Mouse (Mus musculus): ENCODE results near the gene Slc22a21. TPM values are rescaled to one million over a fixed set of nuclear protein-coding genes. Genes with fewer than 3 reads are reported as not detected.
"Not testable (repeated sequence)": the region's sequence is repeated elsewhere in the genome, so short reads cannot be mapped to it uniquely, and the experiment has no call there.

Gene Slc22a21
- polyA plus RNA-seq, 1 experiment: 7.1 TPM

DNA sequence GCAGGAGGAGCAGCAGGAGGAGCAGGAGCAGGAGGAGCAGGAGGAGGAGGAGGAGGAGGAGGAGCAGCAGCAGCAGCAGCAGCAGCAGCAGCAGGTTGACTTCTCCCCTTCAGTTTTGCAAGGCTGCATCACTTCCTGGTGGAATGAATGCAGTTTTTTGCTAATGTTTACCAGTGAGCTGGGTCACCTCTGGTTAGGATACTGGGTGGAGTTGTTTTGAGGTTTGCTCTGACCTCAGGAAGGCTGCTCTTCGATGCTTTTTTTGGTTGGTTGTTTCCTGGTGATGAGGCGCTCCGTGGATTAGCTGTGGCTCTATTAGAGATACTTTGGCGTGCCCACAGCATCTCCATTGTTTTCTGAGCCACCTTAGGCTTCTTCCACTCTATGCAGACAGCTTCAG lies 37.5 kb upstream of the Slc22a21 start:
- Histone ChIP-seq H3K4me3 (ENCODE audit: insufficient read depth, low read length) (no peak overlapping the region), H3K4me1 (ENCODE audit: control insufficient read depth, insufficient read depth, low read length) (peaks cover 5% of the 10 kb centered on the region; the same call in 1 of the 2 replicates), H3K27ac (ENCODE audit: insufficient read depth, low read length) (no peak overlapping the region)
- no peak for TF ChIP-seq CTCF (IDR thresholded peaks at IDR 0.05; ENCODE audit: borderline replicate concordance, insufficient read depth, low read length)
- TF ChIP-seq POLR2A (IDR thresholded peaks at IDR 0.05; ENCODE audit: low read depth, low read length): no peak

DNA sequence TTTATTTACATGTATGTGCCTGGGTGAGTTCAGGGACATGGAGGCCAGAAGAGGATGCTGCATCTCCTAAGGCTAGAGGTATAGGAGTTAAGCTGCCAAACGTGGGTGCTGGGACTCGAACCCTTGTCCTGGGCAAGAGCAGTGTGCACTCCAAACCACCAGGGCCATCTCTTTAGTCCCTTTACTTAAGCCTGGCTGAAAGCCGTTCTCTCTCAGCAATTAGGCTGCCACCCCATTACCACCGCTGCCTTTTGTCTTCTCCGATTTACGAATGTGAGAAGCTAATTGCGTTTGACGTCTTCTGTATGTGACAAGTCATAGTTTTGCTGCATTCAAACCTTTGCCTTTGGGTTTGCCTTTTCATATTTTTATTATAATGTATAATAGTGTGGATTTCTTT lies 35.9 kb upstream of the Slc22a21 start:
- TF ChIP-seq CTCF (IDR thresholded peaks at IDR 0.05; ENCODE audit: borderline replicate concordance, insufficient read depth, low read length) (no peak), POLR2A (IDR thresholded peaks at IDR 0.05; ENCODE audit: low read depth, low read length) (no peak)
- Histone ChIP-seq H3K27ac (ENCODE audit: insufficient read depth, low read length) (no peak overlapping the region), H3K4me3 (ENCODE audit: insufficient read depth, low read length) (no peak overlapping the region), H3K4me1 (ENCODE audit: control insufficient read depth, insufficient read depth, low read length) (peaks cover 5% of the 10 kb centered on the region; the same call in 1 of the 2 replicates)

DNA sequence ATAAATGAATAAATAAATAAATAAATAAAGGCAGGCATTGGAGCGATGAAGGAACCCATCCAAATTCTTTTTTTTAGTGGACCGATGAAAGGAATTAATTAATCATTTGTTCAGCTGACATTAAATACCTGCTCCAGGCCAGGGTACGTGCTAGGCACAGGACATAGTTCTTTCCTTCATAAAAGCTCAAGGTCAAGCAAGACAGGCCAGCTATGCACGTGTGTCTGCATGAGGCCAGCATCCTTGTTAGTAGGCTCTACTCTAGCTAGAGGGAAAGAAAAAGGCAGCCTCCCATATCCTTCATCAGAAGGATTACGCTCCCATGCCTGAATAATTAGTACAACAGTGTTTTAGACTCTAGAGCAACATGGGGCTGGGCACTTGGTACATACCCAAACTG lies 32.8 kb upstream of the Slc22a21 start:
- H3K27ac ChIP-seq (ENCODE audit: insufficient read depth, low read length): no peak overlapping the region
- no peaks in the 10 kb centered on the region for H3K4me1 ChIP-seq (ENCODE audit: control insufficient read depth, insufficient read depth, low read length)
- no peak overlapping the region for H3K4me3 ChIP-seq (ENCODE audit: insufficient read depth, low read length)
- TF ChIP-seq POLR2A (IDR thresholded peaks at IDR 0.05; ENCODE audit: low read depth, low read length): no peak
- TF ChIP-seq CTCF (IDR thresholded peaks at IDR 0.05; ENCODE audit: borderline replicate concordance, insufficient read depth, low read length): no peak

DNA sequence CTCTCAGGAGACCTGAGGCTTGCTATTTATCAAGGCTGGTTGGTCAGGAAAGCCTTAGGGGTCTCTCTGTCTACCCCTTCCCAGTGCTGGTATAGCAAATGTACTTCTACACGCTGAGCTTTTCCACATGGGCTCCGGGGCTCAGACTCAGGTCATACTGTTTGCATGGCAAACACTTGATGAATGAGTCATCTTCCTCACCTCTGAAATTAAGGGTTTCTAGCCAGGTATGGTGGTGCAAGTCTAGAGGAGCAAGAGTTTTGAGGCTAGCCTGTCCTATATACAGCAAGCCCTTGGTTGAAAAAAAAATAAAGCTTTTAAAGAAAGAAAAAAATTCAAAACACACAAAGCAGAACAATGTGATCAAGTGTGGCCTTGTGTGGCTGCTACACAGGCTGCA lies 31.1 kb upstream of the Slc22a21 start:
- TF ChIP-seq CTCF (IDR thresholded peaks at IDR 0.05; ENCODE audit: borderline replicate concordance, insufficient read depth, low read length): no peak
- TF ChIP-seq POLR2A (IDR thresholded peaks at IDR 0.05; ENCODE audit: low read depth, low read length): no peak
- H3K27ac ChIP-seq (ENCODE audit: insufficient read depth, low read length): no peak overlapping the region
- H3K4me3 ChIP-seq (ENCODE audit: insufficient read depth, low read length): no peak overlapping the region
- H3K4me1 ChIP-seq (ENCODE audit: control insufficient read depth, insufficient read depth, low read length): no peaks in the 10 kb centered on the region; the same call in 1 of the 2 replicates

DNA sequence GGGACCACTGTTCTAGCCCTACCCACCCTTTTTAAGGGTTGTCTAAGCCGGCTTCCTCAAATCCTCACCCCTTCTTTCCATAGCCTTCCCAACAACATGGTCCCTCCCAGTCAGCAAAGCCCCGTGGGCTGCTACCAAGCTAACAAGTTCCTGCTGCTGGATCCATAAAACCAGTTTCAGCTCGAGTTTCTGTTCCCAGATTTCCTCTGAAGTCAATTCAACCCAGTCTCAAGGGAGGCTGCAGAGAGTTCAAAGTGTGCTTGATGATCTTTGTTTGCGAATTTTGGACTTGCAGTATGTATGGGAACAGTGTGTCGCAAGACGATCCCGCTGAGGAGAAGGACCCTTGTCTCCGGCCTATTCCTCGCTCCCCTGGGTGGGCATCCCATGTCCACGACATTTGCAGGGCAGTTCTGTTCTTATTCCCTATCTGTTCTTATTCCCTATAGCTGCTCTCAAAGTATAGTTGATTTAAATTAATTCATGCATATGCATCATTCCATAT lies 28.3 kb upstream of the Slc22a21 start:
- H3K4me3 ChIP-seq (ENCODE audit: insufficient read depth, low read length): no peak overlapping the region
- H3K27ac ChIP-seq (ENCODE audit: insufficient read depth, low read length): no peak overlapping the region
- TF ChIP-seq CTCF (IDR thresholded peaks at IDR 0.05; ENCODE audit: borderline replicate concordance, insufficient read depth, low read length) (no peak), POLR2A (IDR thresholded peaks at IDR 0.05; ENCODE audit: low read depth, low read length) (no peak)
- peaks cover 4% of the 10 kb centered on the region; the same call in 1 of the 2 replicates for H3K4me1 ChIP-seq (ENCODE audit: control insufficient read depth, insufficient read depth, low read length)

DNA sequence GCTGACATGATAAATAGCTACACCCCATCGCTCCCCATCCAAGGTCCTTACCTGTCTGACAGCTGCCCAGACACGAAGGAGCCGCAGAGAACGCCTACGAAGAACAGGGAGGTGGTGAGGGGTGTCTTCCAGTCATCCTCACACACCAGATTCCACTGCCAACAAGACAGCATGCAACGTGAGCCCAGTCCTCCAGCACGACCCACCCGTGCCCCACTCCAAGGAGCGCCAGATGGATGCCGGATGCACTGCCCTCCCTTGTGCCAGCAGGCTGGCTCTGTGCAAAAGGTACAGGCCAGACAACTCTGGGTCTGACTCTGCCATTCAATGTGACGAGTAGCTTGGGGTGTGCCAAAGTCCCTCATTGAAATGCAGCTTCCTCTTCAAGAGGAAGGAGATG lies 27.6 kb upstream of the Slc22a21 start:
- Histone ChIP-seq H3K4me1 (ENCODE audit: control insufficient read depth, insufficient read depth, low read length) (peaks cover 4% of the 10 kb centered on the region; the same call in 1 of the 2 replicates), H3K4me3 (ENCODE audit: insufficient read depth, low read length) (no peak overlapping the region), H3K27ac (ENCODE audit: insufficient read depth, low read length) (no peak overlapping the region)
- TF ChIP-seq POLR2A (IDR thresholded peaks at IDR 0.05; ENCODE audit: low read depth, low read length) (no peak), CTCF (IDR thresholded peaks at IDR 0.05; ENCODE audit: borderline replicate concordance, insufficient read depth, low read length) (no peak)

DNA sequence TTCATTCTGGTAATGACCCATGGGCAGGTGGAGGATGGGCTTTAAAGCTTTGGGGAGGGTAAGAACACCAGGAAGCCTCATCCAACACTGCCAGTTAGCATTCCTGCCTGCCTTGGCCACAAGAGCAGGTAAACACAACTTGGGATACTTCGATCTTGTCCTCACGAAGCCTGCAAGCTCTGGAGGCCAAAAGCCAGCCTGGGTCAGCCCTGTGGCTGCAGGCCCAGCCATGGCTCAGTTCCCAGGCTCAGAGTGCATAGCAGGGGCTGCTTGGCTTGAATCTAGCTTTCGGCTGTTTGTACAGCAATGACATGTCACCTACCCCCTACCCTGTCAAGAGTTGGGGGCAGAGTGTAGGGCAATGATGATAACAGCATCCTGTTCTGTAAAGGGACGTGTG lies 26.8 kb upstream of the Slc22a21 start:
- Histone ChIP-seq H3K27ac (ENCODE audit: insufficient read depth, low read length) (no peak overlapping the region), H3K4me1 (ENCODE audit: control insufficient read depth, insufficient read depth, low read length) (peaks cover 4% of the 10 kb centered on the region; the same call in 1 of the 2 replicates), H3K4me3 (ENCODE audit: insufficient read depth, low read length) (no peak overlapping the region)
- TF ChIP-seq CTCF (IDR thresholded peaks at IDR 0.05; ENCODE audit: borderline replicate concordance, insufficient read depth, low read length): no peak
- no peak for TF ChIP-seq POLR2A (IDR thresholded peaks at IDR 0.05; ENCODE audit: low read depth, low read length)

DNA sequence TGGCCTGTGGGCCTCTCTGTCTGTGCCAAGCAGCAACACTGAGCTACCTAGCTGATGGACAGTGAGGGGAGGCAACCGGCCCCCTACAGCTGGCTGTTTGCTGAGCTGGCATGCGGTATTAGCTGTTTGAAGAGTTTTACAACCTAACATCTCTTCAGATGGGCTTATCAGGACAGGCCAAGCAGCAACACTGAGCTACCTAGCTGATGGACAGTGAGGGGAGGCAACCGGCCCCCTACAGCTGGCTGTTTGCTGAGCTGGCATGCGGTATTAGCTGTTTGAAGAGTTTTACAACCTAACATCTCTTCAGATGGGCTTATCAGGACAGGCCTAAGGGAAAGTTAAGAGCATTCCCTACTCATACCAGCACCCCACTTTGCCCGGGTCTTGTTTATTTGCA lies 26.2 kb upstream of the Slc22a21 start:
- not testable (repeated sequence) for H3K4me1 ChIP-seq (ENCODE audit: control insufficient read depth, insufficient read depth, low read length); H3K27ac ChIP-seq (ENCODE audit: insufficient read depth, low read length); H3K4me3 ChIP-seq (ENCODE audit: insufficient read depth, low read length)

DNA sequence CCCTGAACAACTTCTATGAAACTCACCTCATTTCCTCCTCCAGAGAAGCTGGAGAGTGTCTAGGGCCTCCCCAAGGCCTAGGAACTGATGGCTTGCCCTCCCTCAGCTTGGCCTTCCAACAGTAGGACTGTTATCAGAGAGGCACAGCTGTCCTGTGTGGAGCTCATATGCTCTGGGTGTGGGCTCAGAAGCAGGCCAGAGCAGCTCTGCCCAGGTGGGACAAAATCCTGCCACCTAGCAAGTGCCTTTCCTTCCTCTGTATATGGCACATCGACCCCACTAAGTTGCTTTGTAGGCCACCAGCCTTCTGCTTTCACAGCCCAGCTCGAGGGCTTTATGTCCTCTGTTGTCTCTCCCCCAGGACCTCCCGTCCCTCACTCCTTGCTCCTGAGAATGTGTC lies 24.6 kb upstream of the Slc22a21 start:
- TF ChIP-seq CTCF (IDR thresholded peaks at IDR 0.05; ENCODE audit: borderline replicate concordance, insufficient read depth, low read length) (no peak), POLR2A (IDR thresholded peaks at IDR 0.05; ENCODE audit: low read depth, low read length) (no peak)
- Histone ChIP-seq H3K4me1 (ENCODE audit: control insufficient read depth, insufficient read depth, low read length) (peaks cover 4% of the 10 kb centered on the region; the same call in 1 of the 2 replicates), H3K27ac (ENCODE audit: insufficient read depth, low read length) (no peak overlapping the region), H3K4me3 (ENCODE audit: insufficient read depth, low read length) (no peak overlapping the region)

DNA sequence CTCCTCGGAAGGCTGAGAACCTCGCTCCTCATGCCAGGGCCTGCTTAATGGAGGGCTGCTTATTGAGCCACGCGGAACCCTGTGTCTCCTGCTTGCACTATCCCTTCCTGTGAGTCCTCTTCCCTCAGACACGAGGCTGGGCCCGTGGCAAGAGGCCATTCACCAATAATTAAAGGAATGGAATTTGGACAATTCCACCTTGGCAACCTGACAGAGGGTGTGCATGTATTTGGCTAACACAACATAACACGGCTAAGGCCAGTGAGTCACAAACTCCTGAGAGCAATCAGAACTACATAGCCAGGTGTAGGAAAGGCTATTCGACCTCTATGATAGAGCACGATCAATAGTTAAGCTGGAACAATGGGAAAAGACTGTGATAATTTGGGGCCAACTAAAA lies 24.1 kb upstream of the Slc22a21 start:
- no peak overlapping the region for H3K4me3 ChIP-seq (ENCODE audit: insufficient read depth, low read length)
- TF ChIP-seq POLR2A (IDR thresholded peaks at IDR 0.05; ENCODE audit: low read depth, low read length) (no peak), CTCF (IDR thresholded peaks at IDR 0.05; ENCODE audit: borderline replicate concordance, insufficient read depth, low read length) (no peak)

More for the DNA sequence above, 24.1 kb upstream of the Slc22a21 start:
- Histone ChIP-seq H3K4me1 (ENCODE audit: control insufficient read depth, insufficient read depth, low read length) (peaks cover 4% of the 10 kb centered on the region; the same call in 1 of the 2 replicates), H3K27ac (ENCODE audit: insufficient read depth, low read length) (no peak overlapping the region)
